Comparison of ENCODE assay signal across 7 mouse cellular contexts in genomic region chr2:122725604-122726003, GRCm38 (mm10). TPM values are rescaled to one million over a fixed set of nuclear protein-coding genes. Genes with fewer than 3 reads are reported as not detected.
A peak's percentile ranks its signal among the peaks of the same experiment; 100 is the strongest.
DNase-seq lines count a peak whose midpoint lies in the region; ATAC-seq and TF ChIP-seq lines count a peak whose summit lies in the region.

No protein-coding gene starts in this region.

- H3K27me3 ChIP-seq in kidney, embryonic 15.5 days, result 0 out of 2 replicates have a peak, but pooled peaks cover 6% of the 10 kb centered on the region
- peaks cover 7% of the 10 kb centered on the region; the same call in 1 of the 2 replicates for H3K27me3 ChIP-seq in E14TG2a.4 (ENCODE audit: insufficient read depth, low read length)
- H3K27me3 ChIP-seq in small intestine, adult 2 months (ENCODE audit: control insufficient read depth, insufficient read depth, low read length), result no peaks in the 10 kb centered on the region

- H3K4me2 ChIP-seq in kidney, embryonic 15.5 days, result no peak overlapping the region

- ATAC-seq in kidney, embryonic 15.5 days (replicated peaks; ENCODE audit: low FRiP score), result no peak
- peak; percentile 32 for ATAC-seq in activated CD4-positive, CD25-positive, alpha-beta regulatory T cell, adult 4 months

- DNase-seq in kidney, adult 9 months, result peak; percentile 39
- DNase-seq in kidney, postnatal 14 days, result peak; percentile 25
- DNase-seq in layer of hippocampus, postnatal 14 days (ENCODE audit: low spot score in 2 of 2), result no peak

- 62% methylated on average over 10 of the region's 10 CpGs for WGBS in kidney, embryonic 15.5 days
- WGBS in small intestine, adult 2 months, result 52% methylated on average over 10 of the region's 10 CpGs

- TF ChIP-seq CTCF in E14TG2a.4 (conservative IDR thresholded peaks at IDR 0.05; ENCODE audit: low read length), result peak; percentile 31
- TF ChIP-seq CTCF in small intestine, adult 2 months (IDR thresholded peaks at IDR 0.05; ENCODE audit: extremely low read depth, insufficient read length, insufficient replicate concordance, low read depth, low read length), result peak; percentile 82; the same call in 1 of the 2 replicates

- H3K9me3 ChIP-seq in kidney, embryonic 15.5 days (replicated peaks), result no peaks in the 10 kb centered on the region
- H3K9me3 ChIP-seq in E14TG2a.4 (ENCODE audit: low read length), result no peaks in the 10 kb centered on the region

- H3K4me3 ChIP-seq in kidney, embryonic 15.5 days (replicated peaks), result no peak overlapping the region
- no peak overlapping the region for H3K4me3 ChIP-seq in E14TG2a.4 (replicated peaks; ENCODE audit: low read length)
- H3K4me3 ChIP-seq in small intestine, adult 2 months (ENCODE audit: low read depth, low read length), result no peak overlapping the region

- no peak overlapping the region for H3K27ac ChIP-seq in kidney, embryonic 15.5 days
- H3K27ac ChIP-seq in small intestine, adult 2 months (ENCODE audit: insufficient read depth, low read depth, low read length), result no peak overlapping the region

- no peaks in the 10 kb centered on the region for H3K36me3 ChIP-seq in kidney, embryonic 15.5 days
- H3K36me3 ChIP-seq in E14TG2a.4 (ENCODE audit: insufficient read depth, low read length), result no peaks in the 10 kb centered on the region
- H3K36me3 ChIP-seq in small intestine, adult 2 months (ENCODE audit: control insufficient read depth, insufficient read depth, low read length), result no peaks in the 10 kb centered on the region

- no peaks in the 10 kb centered on the region for H3K4me1 ChIP-seq in kidney, embryonic 15.5 days
- no peaks in the 10 kb centered on the region for H3K4me1 ChIP-seq in E14TG2a.4 (replicated peaks; ENCODE audit: low read depth, low read length)
- peaks cover 5% of the 10 kb centered on the region; the same call in 1 of the 2 replicates for H3K4me1 ChIP-seq in small intestine, adult 2 months (ENCODE audit: control insufficient read depth, insufficient read depth, insufficient read length, low read length)

- no peak overlapping the region for H3K9ac ChIP-seq in kidney, embryonic 15.5 days

- TF ChIP-seq POLR2A in small intestine, adult 2 months (IDR thresholded peaks at IDR 0.05; ENCODE audit: low read depth, low read length), result no peak

RNA-seq across cellular contexts. Expression of gene Bloc1s6, which starts 12.7 kb away (rescaled TPM):
- polyA plus RNA-seq in kidney, embryonic 15.5 days (2015; fragmentation: Nextera tagmentation; extraction: Ambion mirVana), result 50.0 and 54.0 TPM in 2 replicates
- 10 to 100 TPM; 36.7 to 48.1 TPM for polyA plus RNA-seq in activated CD4-positive, CD25-positive, alpha-beta regulatory T cell, adult 4 months (2017; shearing (Covaris generic))
- polyA plus RNA-seq in small intestine, adult 2 months (2012; rRNA removed), result 33.3 and 41.8 TPM in 2 replicates
- 10 to 100 TPM; 31.0 to 31.7 TPM for total RNA-seq in layer of hippocampus, postnatal 14 days (2021)

RNA-seq across cellular contexts. Expression of gene Slc30a4, which starts 23.1 kb away (rescaled TPM):
- 6.9 TPM in 2 replicates for polyA plus RNA-seq in kidney, embryonic 15.5 days (2015; fragmentation: Nextera tagmentation; extraction: Ambion mirVana)
- under 1 TPM; 0.51 to 0.79 TPM for polyA plus RNA-seq in activated CD4-positive, CD25-positive, alpha-beta regulatory T cell, adult 4 months (2017; shearing (Covaris generic))
- polyA plus RNA-seq in small intestine, adult 2 months (2012; rRNA removed), result 3.0 and 8.1 TPM in 2 replicates
- 10 to 100 TPM; 26.1 to 28.1 TPM for total RNA-seq in layer of hippocampus, postnatal 14 days (2021)

RNA-seq across cellular contexts. Expression of gene Sqor, which starts 39.4 kb away (rescaled TPM):
- 13.0 and 14.9 TPM in 2 replicates for polyA plus RNA-seq in kidney, embryonic 15.5 days (2015; fragmentation: Nextera tagmentation; extraction: Ambion mirVana)
- 1 to 10 TPM; 5.8 to 7.3 TPM for polyA plus RNA-seq in activated CD4-positive, CD25-positive, alpha-beta regulatory T cell, adult 4 months (2017; shearing (Covaris generic))
- polyA plus RNA-seq in small intestine, adult 2 months (2012; rRNA removed), result 28.5 and 56.7 TPM in 2 replicates
- 1 to 10 TPM; 5.3 to 6.5 TPM for total RNA-seq in layer of hippocampus, postnatal 14 days (2021)

Comparison
In these comparisons a context has a peak if more than half of its experiments do, and no peak if none do; other contexts are left out.
1. DNase-seq: peak in kidney, adult 9 months (single experiment) and kidney, postnatal 14 days (single experiment); none in layer of hippocampus, postnatal 14 days (0 of 2).